23 mouse cellular contexts compared by ENCODE assay signal in genomic region chr17:84731361-84731760, GRCm38 (mm10). TPM values are rescaled to one million over a fixed set of nuclear protein-coding genes. Genes with fewer than 3 reads are reported as not detected.
"Had no signal": no experiment of that assay in that cellular context is flagged by ENCODE, and none has a peak within 500 bp of the region (broad histone marks: within the 10 kb centered on the region; RNA-seq: fewer than 3 reads in every experiment).

No protein-coding gene starts in this region.

- H3K4me1 ChIP-seq: midbrain, embryonic 10.5 days; midbrain, embryonic 13.5 days; midbrain, embryonic 15.5 days; neural tube, embryonic 13.5 days; neural tube, embryonic 15.5 days had no signal

- H3K27me3 ChIP-seq: midbrain, embryonic 13.5 days; midbrain, embryonic 15.5 days; neural tube, embryonic 13.5 days; neural tube, embryonic 15.5 days had no signal

- H3K27ac ChIP-seq: liver, embryonic 14.5 days; midbrain, embryonic 10.5 days; midbrain, embryonic 13.5 days; midbrain, embryonic 15.5 days; neural tube, embryonic 13.5 days; neural tube, embryonic 15.5 days had no signal

- H3K4me2 ChIP-seq: lung, embryonic 14.5 days; midbrain, embryonic 13.5 days; midbrain, embryonic 15.5 days; neural tube, embryonic 13.5 days; neural tube, embryonic 15.5 days had no signal

- ATAC-seq: midbrain, embryonic 13.5 days; midbrain, embryonic 15.5 days had no signal

- H3K9me3 ChIP-seq: midbrain, embryonic 10.5 days; midbrain, embryonic 13.5 days; midbrain, embryonic 15.5 days; neural tube, embryonic 13.5 days; neural tube, embryonic 15.5 days had no signal

- H3K4me3 ChIP-seq: midbrain, embryonic 10.5 days; midbrain, embryonic 13.5 days; midbrain, embryonic 15.5 days; myocyte; neural tube, embryonic 13.5 days; neural tube, embryonic 15.5 days had no signal

- DNase-seq: lung, adult 18-20 months; lung, embryonic 14.5 days; lung, postnatal 10 days; lung, postnatal 4 days; retina, postnatal 1 day; right cerebral cortex, adult 18-20 months; right cerebral cortex, postnatal 25 days; right cerebral cortex, postnatal 4 days; spleen, adult 18-20 months; thymus, adult 18-20 months; thymus, postnatal 25 days; thymus, postnatal 4 days had no signal

- H3K9ac ChIP-seq: liver, embryonic 14.5 days; lung, embryonic 14.5 days; midbrain, embryonic 13.5 days; midbrain, embryonic 15.5 days; neural tube, embryonic 13.5 days; neural tube, embryonic 15.5 days had no signal

RNA-seq across cellular contexts. Expression of gene Abcg5, which starts 48.5 kb away (rescaled TPM):
- total RNA-seq: megakaryocyte, adult 5-6 weeks; megakaryocyte-erythroid progenitor cell, adult 5-6 weeks had no signal
- polyA plus RNA-seq: myocyte had no signal

RNA-seq across cellular contexts. Expression of gene Abcg8, which starts 55.3 kb away (rescaled TPM):
- total RNA-seq: megakaryocyte, adult 5-6 weeks; megakaryocyte-erythroid progenitor cell, adult 5-6 weeks had no signal
- polyA plus RNA-seq: lung, embryonic 16.5 days; midbrain, embryonic 15.5 days; neural tube, embryonic 11.5 days; neural tube, embryonic 13.5 days had no signal
